Mouse (Mus musculus) heart, embryonic 12.5 days (tissue): ENCODE data around the gene Ttll7. TPM values are rescaled to one million over a fixed set of nuclear protein-coding genes. Genes with fewer than 3 reads are reported as not detected.
A peak's percentile ranks its signal among the peaks of the same experiment; 100 is the strongest.

ENCODE experiments used
- ATAC-seq: fragments of 200-750 bp; cut with Nextera tagmentation; 2 replicates; pipeline ENCODE4 v1.8.0; 2017; ENCODE audit warnings: moderate TSS enrichment, moderate library complexity; ENCODE audit not compliant: insufficient number of reproducible peaks, low FRiP score
- H3K27ac ChIP-seq: fragments of 300-500 bp; sonication (generic); 2 replicates; pipeline ENCODE4 v1.5.1; 2016; ENCODE audit warnings: mild to moderate bottlenecking, moderate library complexity; ENCODE audit not compliant: poor library complexity, severe bottlenecking
- H3K27me3 ChIP-seq: fragments of 300-500 bp; sonication (generic); replicated peaks from 2 replicates; pipeline ENCODE4 v1.6.1; 2016; ENCODE audit warnings: mild to moderate bottlenecking, moderate library complexity
- H3K36me3 ChIP-seq: fragments of 300-500 bp; sonication (generic); 2 replicates; pipeline ENCODE4 v1.6.1; 2016; ENCODE audit warnings: mild to moderate bottlenecking, moderate library complexity
- H3K4me1 ChIP-seq: fragments of 300-500 bp; sonication (generic); replicated peaks from 2 replicates; pipeline ENCODE4 v1.6.1; 2016; ENCODE audit warnings: mild to moderate bottlenecking
- H3K4me2 ChIP-seq: fragments of 300-500 bp; sonication (generic); 2 replicates; pipeline ENCODE4 v1.6.1; 2016; ENCODE audit warnings: mild to moderate bottlenecking, moderate library complexity
- H3K4me3 ChIP-seq: fragments of 300-500 bp; sonication (generic); 2 replicates; pipeline ENCODE4 v1.5.1; 2016; ENCODE audit warnings: mild to moderate bottlenecking
- H3K9ac ChIP-seq: fragments of 300-500 bp; sonication (generic); 2 replicates; pipeline ENCODE4 v1.6.1; 2016; ENCODE audit warnings: mild to moderate bottlenecking, moderate library complexity
- H3K9me3 ChIP-seq: fragments of 300-500 bp; sonication (generic); replicated peaks from 2 replicates; pipeline ENCODE4 v1.6.1; 2016; ENCODE audit warnings: mild to moderate bottlenecking, moderate library complexity
- WGBS: fragments of 180-500 bp; shearing (Covaris S2); methylation state at CpG from one replicate; pipeline ENCODE4 v1.1.7; 2016; 5-methylcytosine and 5-hydroxymethylcytosine counted together
- polyA plus RNA-seq: library from polyadenylated mRNA; unstranded; fragments of >200 nt; fragmentation: Nextera tagmentation; extraction: Ambion mirVana; gene quantifications from 2 replicates; pipeline ENCODE4 v1.2.1, GENCODE M21; 2016

Gene Ttll7
- polyA plus RNA-seq, 1 experiment from 2014 or later = 2.5 TPM

DNA sequence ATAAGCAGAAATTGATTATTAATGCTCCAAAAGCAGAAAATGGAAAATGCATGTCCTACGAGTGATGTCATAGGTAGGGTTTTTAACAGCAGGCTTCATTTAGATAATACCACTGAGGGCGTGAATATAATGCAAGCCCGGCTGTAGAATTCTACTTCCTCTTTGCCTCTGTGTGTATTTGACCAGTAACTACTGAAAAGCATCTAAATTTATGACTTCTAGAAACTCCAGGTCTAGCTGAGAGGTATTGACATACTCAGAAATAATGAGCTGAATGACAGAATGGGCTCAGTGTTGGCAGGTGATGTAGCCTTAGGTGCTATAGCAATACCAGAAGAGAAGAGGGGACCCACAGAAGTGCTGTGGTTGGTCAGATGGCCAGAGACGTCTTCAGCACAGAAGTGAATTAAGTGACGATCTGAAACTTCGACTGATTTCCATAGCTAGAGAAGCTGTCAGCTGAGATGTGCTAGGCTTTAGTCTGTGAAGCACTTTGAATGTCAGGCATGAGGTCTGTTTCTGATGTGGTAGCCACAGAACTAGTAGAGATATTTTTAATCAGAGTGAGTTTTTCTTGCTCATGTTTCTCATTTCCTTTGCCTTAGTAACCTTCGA lies 2.4 kb downstream of the Ttll7 start:
- Histone ChIP-seq H3K9me3 (no peaks in the 10 kb centered on the region), H3K36me3 (no peaks in the 10 kb centered on the region), H3K4me2 (no peak overlapping the region), H3K9ac (no peak overlapping the region), H3K27ac (no peak overlapping the region), H3K27me3 (0 out of 2 replicates have a peak, but pooled peaks cover 4% of the 10 kb centered on the region), H3K4me3 (no peak overlapping the region), H3K4me1 (peaks cover 8% of the 10 kb centered on the region; the same call in 1 of the 2 replicates)
- WGBS = 70% methylated on average over 7 of the region's 7 CpGs
- no peak for ATAC-seq

DNA sequence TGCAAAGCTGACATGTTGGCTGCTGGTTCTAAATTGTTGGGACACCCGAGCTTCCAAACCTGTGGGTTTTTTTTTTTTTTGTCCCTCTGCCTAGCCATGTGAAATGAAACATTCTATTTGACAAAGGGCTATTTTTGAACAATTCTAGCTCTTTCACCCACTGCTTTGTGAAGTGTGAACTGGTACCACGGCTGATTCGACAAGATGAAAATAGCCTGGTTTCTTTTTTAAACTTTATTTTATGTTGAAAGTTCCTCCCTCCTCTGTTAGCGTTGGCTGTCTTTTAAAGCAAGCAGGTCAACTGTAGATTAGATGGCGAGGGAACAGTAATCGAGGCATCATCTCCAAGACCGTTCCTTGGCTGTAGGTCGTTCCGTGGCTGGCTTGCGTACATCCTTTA lies 5.2 kb downstream of the Ttll7 start:
- ATAC-seq = no peak
- 80% methylated on average over 10 of the region's 10 CpGs for WGBS
- H3K4me3 ChIP-seq = no peak overlapping the region
- peaks cover 4% of the 10 kb centered on the region; the same call in 1 of the 2 replicates for H3K4me1 ChIP-seq
- 0 out of 2 replicates have a peak, but pooled peaks cover 4% of the 10 kb centered on the region for H3K27me3 ChIP-seq
- H3K9ac ChIP-seq = no peak overlapping the region
- no peak overlapping the region for H3K4me2 ChIP-seq
- H3K27ac ChIP-seq = no peak overlapping the region
- H3K36me3 ChIP-seq = no peaks in the 10 kb centered on the region
- no peaks in the 10 kb centered on the region for H3K9me3 ChIP-seq

DNA sequence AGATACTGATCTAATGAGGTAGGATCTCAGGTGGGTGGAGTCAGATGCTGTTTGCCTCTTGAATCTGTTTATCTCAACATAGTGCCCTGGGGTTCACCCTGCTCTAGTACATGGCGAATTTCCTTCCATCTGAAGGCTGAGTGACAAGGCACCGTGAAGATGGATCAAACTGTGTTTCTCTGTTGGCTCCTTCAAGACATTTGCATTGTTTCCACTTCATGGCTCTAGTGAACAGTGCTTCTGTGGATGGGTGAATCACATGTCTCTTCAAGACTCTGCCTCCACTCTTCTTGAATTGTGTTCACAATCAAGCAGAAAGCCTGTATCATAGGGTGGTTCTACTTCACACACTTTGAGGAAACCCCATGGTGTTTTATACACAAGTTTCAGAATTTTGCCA lies 8.1 kb downstream of the Ttll7 start:
- H3K4me3 ChIP-seq = no peak overlapping the region
- no peaks in the 10 kb centered on the region for H3K27me3 ChIP-seq
- H3K36me3 ChIP-seq = no peaks in the 10 kb centered on the region
- no peak overlapping the region for H3K4me2 ChIP-seq
- ATAC-seq = no peak
- 83% methylated on average over 2 of the region's 2 CpGs for WGBS
- H3K4me1 ChIP-seq = no peaks in the 10 kb centered on the region
- no peaks in the 10 kb centered on the region for H3K9me3 ChIP-seq
- no peak overlapping the region for H3K9ac ChIP-seq
- H3K27ac ChIP-seq = no peak overlapping the region

GRCm38 (mm10) chr3:146866563-146866962 lies 14.4 kb downstream of the Ttll7 start:
- Histone ChIP-seq H3K4me3 (no peak overlapping the region), H3K9me3 (no peaks in the 10 kb centered on the region), H3K27me3 (no peaks in the 10 kb centered on the region), H3K36me3 (no peaks in the 10 kb centered on the region), H3K4me1 (no peaks in the 10 kb centered on the region), H3K4me2 (no peak overlapping the region), H3K9ac (no peak overlapping the region), H3K27ac (no peak overlapping the region)
- 33% methylated on average over 4 of the region's 4 CpGs for WGBS
- ATAC-seq = no peak

GRCm38 (mm10) chr3:146871954-146872353 lies 19.8 kb downstream of the Ttll7 start:
- ATAC-seq = no peak
- 0 out of 2 replicates have a peak, but pooled peaks cover 4% of the 10 kb centered on the region for H3K4me1 ChIP-seq
- no peaks in the 10 kb centered on the region for H3K27me3 ChIP-seq
- H3K36me3 ChIP-seq = no peaks in the 10 kb centered on the region
- H3K9ac ChIP-seq = no peak overlapping the region
- H3K4me3 ChIP-seq = no peak overlapping the region
- no peak overlapping the region for H3K27ac ChIP-seq
- H3K4me2 ChIP-seq = no peak overlapping the region
- 71% methylated on average over 3 of the region's 3 CpGs for WGBS
- no peaks in the 10 kb centered on the region for H3K9me3 ChIP-seq

DNA sequence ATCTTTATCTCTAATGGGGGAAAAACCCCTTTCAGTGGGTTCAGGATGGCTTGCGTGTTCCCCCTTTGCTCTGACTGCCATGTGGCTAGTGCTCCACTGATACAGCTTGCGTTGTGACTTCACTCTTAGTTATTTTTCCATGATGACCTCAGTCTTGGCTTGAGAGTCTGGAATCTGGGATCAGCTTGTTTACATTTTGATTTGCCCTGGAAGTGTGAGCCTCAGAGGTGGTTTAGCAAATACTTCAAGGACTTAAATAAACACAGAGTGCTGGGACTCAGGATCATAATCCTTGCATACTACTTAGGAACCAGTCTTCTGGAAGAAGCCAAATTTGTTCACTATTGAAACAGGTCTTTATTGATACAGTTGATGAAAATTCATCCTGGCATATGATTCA lies 23.8 kb downstream of the Ttll7 start:
- 30% methylated on average over 2 of the region's 2 CpGs for WGBS
- H3K9me3 ChIP-seq = peaks cover 12% of the 10 kb centered on the region
- ATAC-seq = peak; percentile 78
- no peak overlapping the region for H3K9ac ChIP-seq
- no peaks in the 10 kb centered on the region for H3K27me3 ChIP-seq
- H3K4me3 ChIP-seq = no peak overlapping the region
- no peak overlapping the region for H3K4me2 ChIP-seq
- 0 out of 2 replicates have a peak, but pooled peaks cover 4% of the 10 kb centered on the region for H3K4me1 ChIP-seq
- 0 out of 2 replicates have a peak overlapping the region, but pooled peaks have one; percentile 18 for H3K27ac ChIP-seq
- no peaks in the 10 kb centered on the region for H3K36me3 ChIP-seq

DNA sequence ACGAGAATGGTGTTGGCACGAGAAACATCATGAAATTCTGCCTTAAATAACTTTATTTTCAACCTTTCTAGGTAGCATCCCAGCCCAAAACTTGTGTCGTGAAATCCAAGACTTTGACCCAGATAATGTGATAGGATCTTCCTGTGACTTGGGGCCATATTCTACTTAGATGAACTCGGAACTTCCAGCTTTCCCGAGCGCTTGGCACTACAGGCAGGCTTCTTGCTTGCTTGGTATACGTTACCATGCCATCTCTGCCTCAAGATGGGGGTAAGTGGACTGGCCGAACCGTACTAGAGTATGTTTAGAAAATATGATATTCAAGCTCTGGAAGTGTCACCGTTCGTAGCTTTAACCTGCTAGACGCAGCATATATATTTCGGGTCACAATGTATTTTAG lies 41.8 kb downstream of the Ttll7 start:
- no peak for ATAC-seq
- Histone ChIP-seq H3K9ac (no peak overlapping the region), H3K36me3 (peaks cover 8% of the 10 kb centered on the region; the same call in 1 of the 2 replicates), H3K27me3 (no peaks in the 10 kb centered on the region), H3K27ac (no peak overlapping the region), H3K4me2 (no peak overlapping the region), H3K4me1 (no peaks in the 10 kb centered on the region), H3K4me3 (no peak overlapping the region), H3K9me3 (peaks cover 4% of the 10 kb centered on the region; the same call in 1 of the 2 replicates)
- 85% methylated on average over 13 of the region's 13 CpGs for WGBS

- Histone ChIP-seq H3K9ac (no peak overlapping the region), H3K36me3 (peaks cover 11% of the 10 kb centered on the region; the same call in 1 of the 2 replicates), H3K4me1 (no peaks in the 10 kb centered on the region), H3K27me3 (no peaks in the 10 kb centered on the region), H3K4me2 (no peak overlapping the region), H3K9me3 (peaks cover 4% of the 10 kb centered on the region; the same call in 1 of the 2 replicates), H3K4me3 (no peak overlapping the region), H3K27ac (no peak overlapping the region)
- WGBS = 82% methylated on average over 8 of the region's 8 CpGs
- no peak for ATAC-seq
These were observed 44.4 kb downstream of the Ttll7 start for GRCm38 (mm10) chr3:146896581-146896980.

- Histone ChIP-seq H3K4me3 (no peak overlapping the region), H3K9me3 (peaks cover 4% of the 10 kb centered on the region; the same call in 1 of the 2 replicates), H3K27me3 (no peaks in the 10 kb centered on the region), H3K4me2 (no peak overlapping the region), H3K36me3 (peaks cover 7% of the 10 kb centered on the region; the same call in 1 of the 2 replicates), H3K9ac (no peak overlapping the region), H3K27ac (no peak overlapping the region), H3K4me1 (no peaks in the 10 kb centered on the region)
- ATAC-seq = no peak
- WGBS = 80% methylated on average over 3 of the region's 3 CpGs
These were observed 47.9 kb downstream of the Ttll7 start for GRCm38 (mm10) chr3:146900094-146900493.

DNA sequence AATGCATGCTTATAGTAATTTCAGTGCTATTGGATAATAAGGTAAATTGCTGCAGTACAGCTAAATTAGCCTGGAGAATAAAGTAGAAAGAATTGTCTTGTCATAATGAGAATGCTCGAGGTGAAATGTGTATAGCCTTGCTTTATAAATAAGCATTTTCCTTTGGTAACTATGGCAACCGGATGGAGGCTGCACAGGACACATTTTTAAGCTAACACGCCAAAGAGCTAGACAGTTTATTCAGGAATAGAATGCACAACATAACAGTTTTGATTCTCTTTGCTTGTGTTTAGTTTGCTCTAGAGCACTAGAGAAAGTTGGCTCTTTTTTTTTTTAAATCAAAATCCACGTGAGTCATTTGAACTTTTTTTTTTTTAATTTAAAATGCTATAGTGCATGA lies 49.6 kb downstream of the Ttll7 start:
- Histone ChIP-seq H3K27ac (no peak overlapping the region), H3K36me3 (0 out of 2 replicates have a peak, but pooled peaks cover 2% of the 10 kb centered on the region), H3K9me3 (no peaks in the 10 kb centered on the region), H3K9ac (no peak overlapping the region), H3K4me3 (no peak overlapping the region), H3K27me3 (no peaks in the 10 kb centered on the region), H3K4me2 (no peak overlapping the region), H3K4me1 (no peaks in the 10 kb centered on the region)
- ATAC-seq = no peak
- 72% methylated on average over 4 of the region's 4 CpGs for WGBS

DNA sequence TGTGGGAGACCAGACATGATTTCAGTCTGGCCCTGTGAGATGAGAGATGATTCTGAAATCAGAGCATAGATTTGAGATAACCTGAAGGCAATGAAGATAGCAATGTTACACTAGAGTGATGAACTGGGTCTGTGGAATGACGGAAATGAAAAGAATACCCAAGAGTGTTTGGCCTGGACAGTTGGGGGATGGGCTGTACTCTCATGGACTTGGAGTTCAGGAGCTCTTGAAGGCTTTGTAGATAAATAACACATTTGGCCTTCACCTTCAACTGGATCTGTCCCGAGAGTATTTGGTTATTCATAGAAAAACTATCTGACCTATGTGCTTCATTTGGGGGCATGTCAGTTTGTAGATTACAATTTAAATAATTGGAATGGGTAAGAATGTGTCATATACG lies 53.4 kb downstream of the Ttll7 start:
- ATAC-seq = no peak
- no peaks in the 10 kb centered on the region for H3K4me1 ChIP-seq
- no peak overlapping the region for H3K27ac ChIP-seq
- H3K36me3 ChIP-seq = no peaks in the 10 kb centered on the region
- H3K27me3 ChIP-seq = no peaks in the 10 kb centered on the region
- H3K4me2 ChIP-seq = no peak overlapping the region
- no peak overlapping the region for H3K4me3 ChIP-seq
- no peaks in the 10 kb centered on the region for H3K9me3 ChIP-seq
- 67% methylated on average over 3 of the region's 3 CpGs for WGBS
- H3K9ac ChIP-seq = no peak overlapping the region

GRCm38 (mm10) chr3:146908922-146909321 lies 56.8 kb downstream of the Ttll7 start:
- H3K27ac ChIP-seq = no peak overlapping the region
- H3K4me3 ChIP-seq = no peak overlapping the region
- no peak overlapping the region for H3K9ac ChIP-seq
- no peaks in the 10 kb centered on the region for H3K36me3 ChIP-seq
- H3K4me2 ChIP-seq = no peak overlapping the region
- WGBS = 70% methylated on average over 5 of the region's 5 CpGs
- H3K4me1 ChIP-seq = no peaks in the 10 kb centered on the region
- H3K9me3 ChIP-seq = no peaks in the 10 kb centered on the region
- no peak for ATAC-seq
- no peaks in the 10 kb centered on the region for H3K27me3 ChIP-seq
